Mouse (Mus musculus): ENCODE measurements around the gene Clec11a. TPM values are rescaled to one million over a fixed set of nuclear protein-coding genes. Genes with fewer than 3 reads are reported as not detected.

Gene Clec11a
- polyA plus RNA-seq, 1 experiment, result 4.8 TPM

Other genes starting within 250 kb of the Clec11a start
- not detected in 2 replicates for gene Klk1b21, start 204.6 kb downstream of the Clec11a start, polyA plus RNA-seq (2012; rRNA removed)
- gene Klk1b22, start 194.2 kb downstream of the Clec11a start, polyA plus RNA-seq (2012; rRNA removed), result not detected in 2 replicates
- gene Klk1b16, start 170.1 kb downstream of the Clec11a start, polyA plus RNA-seq (2012; rRNA removed), result not detected in 2 replicates
- not detected in 2 replicates for gene Klk1b24, start 118.7 kb downstream of the Clec11a start, polyA plus RNA-seq (2012; rRNA removed)
- not detected in 2 replicates for gene Klk1b3, start 108.7 kb downstream of the Clec11a start, polyA plus RNA-seq (2012; rRNA removed)
- not detected in 2 replicates for gene Klk1b4, start 99.5 kb downstream of the Clec11a start, polyA plus RNA-seq (2012; rRNA removed)
- gene Klk1b5, start 91.0 kb downstream of the Clec11a start, polyA plus RNA-seq (2012; rRNA removed), result not detected in 2 replicates
- gene Klk1, start 81.5 kb downstream of the Clec11a start, polyA plus RNA-seq (2012; rRNA removed), result 0.25 TPM in 1 of 2 replicates, not detected in the other
- not detected in 2 replicates for gene Gm36864, start 70.7 kb downstream of the Clec11a start, polyA plus RNA-seq (2012; rRNA removed)
- gene 1700028J19Rik, start 60.2 kb downstream of the Clec11a start, polyA plus RNA-seq (2012; rRNA removed), result 2.1 TPM in 2 replicates
- 114 and 118 TPM in 2 replicates for gene 2410002F23Rik, start 60.2 kb downstream of the Clec11a start, polyA plus RNA-seq (2012; rRNA removed)
- gene Acp4, start 49.5 kb downstream of the Clec11a start, polyA plus RNA-seq (2012; rRNA removed), result not detected in 2 replicates
- 0.82 and 0.99 TPM in 2 replicates for gene Gm15517, start 45.5 kb downstream of the Clec11a start, polyA plus RNA-seq (2012; rRNA removed)
- gene Shank1, start 3.4 kb upstream of the Clec11a start, polyA plus RNA-seq (2012; rRNA removed), result 130 and 138 TPM in 2 replicates
- gene Syt3, start 77.2 kb upstream of the Clec11a start, polyA plus RNA-seq (2012; rRNA removed), result 56.7 and 57.0 TPM in 2 replicates
- gene 1700008O03Rik, start 78.9 kb upstream of the Clec11a start, polyA plus RNA-seq (2012; rRNA removed), result 3.7 and 3.8 TPM in 2 replicates
- gene Lrrc4b, start 122.1 kb upstream of the Clec11a start, polyA plus RNA-seq (2012; rRNA removed), result 230 and 247 TPM in 2 replicates
- gene Aspdh, start 158.5 kb upstream of the Clec11a start, polyA plus RNA-seq (2012; rRNA removed), result 12.2 and 14.4 TPM in 2 replicates
- gene Josd2, start 161.1 kb upstream of the Clec11a start, polyA plus RNA-seq (2012; rRNA removed), result 169 and 184 TPM in 2 replicates
- gene Emc10, start 189.6 kb upstream of the Clec11a start, polyA plus RNA-seq (2012; rRNA removed), result 252 and 282 TPM in 2 replicates
- gene Fam71e1, start 189.7 kb upstream of the Clec11a start, polyA plus RNA-seq (2012; rRNA removed), result 27.3 and 33.6 TPM in 2 replicates
- 0.11 and 0.12 TPM in 2 replicates for gene Mybpc2, start 217.8 kb upstream of the Clec11a start, polyA plus RNA-seq (2012; rRNA removed)
- gene Spib, start 225.2 kb upstream of the Clec11a start, polyA plus RNA-seq (2012; rRNA removed), result 0.08 and 0.11 TPM in 2 replicates
- 14.9 and 15.3 TPM in 2 replicates for gene Pold1, start 241.9 kb upstream of the Clec11a start, polyA plus RNA-seq (2012; rRNA removed)
- 82.9 and 90.2 TPM in 2 replicates for gene Nr1h2, start 247.0 kb upstream of the Clec11a start, polyA plus RNA-seq (2012; rRNA removed)

All from frontal cortex, adult 2 months (tissue).